Mouse (Mus musculus) embryonic stem cell, embryonic (primary cell): Measurements from ENCODE around the gene Vcp.

ENCODE experiments used
- CTCF ChIA-PET, 4 experiments: fragments of 300-600 bp in 2 of 4; fragments of 350-600 bp in 2 of 4; sonication (Branson Sonifier 250); formaldehyde crosslinking; loops; one replicate each; lab custom pipeline; 2022; ENCODE audit warnings: inconsistent platforms in 2 of 4; lab: Charles Lee
- POLR2A ChIA-PET, 4 experiments: fragments of 300-600 bp in 2 of 4; fragments of 350-600 bp in 2 of 4; sonication (Branson Sonifier 250); formaldehyde crosslinking; loops; one replicate each; lab custom pipeline; 2022; ENCODE audit warnings: antibody characterized with exemption in 4 of 4, inconsistent platforms in 1 of 4; lab: Charles Lee

The Vcp gene

DNA sequence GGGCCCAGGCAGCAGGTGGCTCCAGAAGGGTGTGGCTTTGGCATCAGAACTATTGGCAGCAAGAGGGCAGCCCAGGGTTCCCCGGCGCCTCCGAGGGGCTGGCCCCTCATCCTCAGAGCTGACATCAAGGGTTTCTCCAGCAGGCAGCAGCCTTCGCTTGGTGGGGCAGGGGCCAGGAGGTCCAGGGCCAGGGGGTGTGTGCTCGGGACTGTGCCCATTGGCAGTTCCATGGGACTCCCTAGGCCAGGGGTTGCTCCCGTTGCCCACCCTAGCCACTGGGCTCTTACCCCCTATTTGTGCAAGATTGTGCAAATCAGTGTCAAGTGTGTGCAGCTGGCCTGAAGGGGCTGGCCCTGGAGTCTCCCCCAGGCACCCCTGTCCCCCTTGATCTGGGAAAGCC, 35.5 kb upstream of the Vcp start:
- ChIA-PET POLR2A (no interaction called here), CTCF (interaction anchor here in 1 of 4 experiments (0.7 kb wide), 1 partner anchor 82 kb away, joined by 7 read pairs; no protein-coding TSS in a partner anchor)

- CTCF ChIA-PET, result interaction anchor here in 1 of 4 experiments (0.9 kb wide), 1 partner anchor 25 kb away, joined by 3 read pairs; the partner anchor contains the start of gene Unc13b
- POLR2A ChIA-PET, result interaction anchor here in 3 of 4 experiments (0.6 to 2.7 kb wide), 6 partner anchors 13 to 33 kb away, joined by 3 to 12 read pairs (median 4); partner anchors contain the start of gene Vcp (in 1 of the 3)
These were observed 33.2 kb upstream of the Vcp start for GRCm38 (mm10) chr4:43033481-43033880.

DNA sequence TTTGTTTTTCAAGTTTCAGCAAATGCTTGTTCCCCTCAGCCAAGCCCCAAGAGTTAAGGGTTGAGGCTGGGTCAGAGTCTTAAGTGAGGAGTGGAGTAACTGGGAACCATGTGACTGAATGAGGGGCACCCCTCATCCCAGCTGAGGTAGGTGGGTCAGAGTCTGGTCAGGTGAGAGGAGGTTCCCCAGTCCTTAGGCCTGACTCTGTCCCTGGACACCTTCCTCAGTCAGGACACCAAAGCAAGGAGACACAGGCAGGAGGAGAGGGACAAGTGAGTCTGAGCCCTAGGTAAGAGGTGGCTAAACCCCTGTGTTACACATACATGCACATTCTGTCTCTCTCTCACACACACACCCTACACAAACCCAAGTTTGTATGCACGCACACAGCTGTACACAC, 32.2 kb upstream of the Vcp start:
- CTCF ChIA-PET, result interaction anchor here in 3 of 4 experiments (0.5 to 2.9 kb wide), 6 partner anchors 11 to 1908 kb away, joined by 3 to 12 read pairs (median 3); partner anchors contain the start of genes Fam214b (in 1 of the 3), Nol6 (in 1 of the 3) and Unc13b (in 1 of the 3)

GRCm38 (mm10) chr4:43031237-43031995, 31.1 kb upstream of the Vcp start, which contains the start of gene Stoml2:
Stoml2 (minus strand) TSS chr4:43031710.
- ChIA-PET POLR2A (interaction anchor here (0.6 to 5.8 kb wide), 33 partner anchors 9 to 531 kb away, joined by 3 to 62 read pairs (median 5); partner anchors contain the start of genes Creb3 (in 2 of the 4), Fam214b (in 2 of the 4), Tln1 (in 2 of the 4) and Vcp (in 2 of the 4)), CTCF (interaction anchor here (0.5 to 3.4 kb wide), 16 partner anchors 9 to 1907 kb away, joined by 3 to 31 read pairs (median 4); partner anchors contain the start of genes Fam214b (in 1 of the 4) and Nol6 (in 1 of the 4))

More for the DNA sequence above, 32.2 kb upstream of the Vcp start:
- POLR2A ChIA-PET, result interaction anchor here (0.7 to 5.8 kb wide), 15 partner anchors 8 to 530 kb away, joined by 3 to 62 read pairs (median 9); partner anchors contain the start of genes Vcp (in 2 of the 4), Creb3 (in 1 of the 4), Tln1 (in 1 of the 4) and Unc13b (in 1 of the 4)

DNA sequence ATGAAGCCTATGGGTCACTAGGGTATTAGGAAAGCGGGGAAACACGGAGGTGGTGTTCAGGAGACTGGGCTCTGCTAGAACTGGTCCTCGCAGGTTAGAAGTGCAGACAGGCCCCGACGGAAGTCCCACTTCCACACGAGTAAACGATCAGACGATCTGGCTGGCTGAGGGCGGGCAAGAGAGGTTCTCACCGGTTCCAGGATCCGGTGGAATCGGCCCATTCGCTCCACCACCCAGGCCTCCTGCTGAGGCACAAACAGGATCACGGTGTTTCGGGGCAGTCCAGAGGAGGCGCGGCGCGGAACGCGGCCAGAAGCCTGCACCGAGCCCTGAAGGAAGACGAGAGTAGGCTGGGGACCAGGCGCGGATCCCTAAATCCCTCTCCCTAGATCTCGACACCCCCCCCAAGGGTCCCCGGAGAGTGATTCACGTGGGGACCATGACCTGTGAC, 30.5 kb upstream of the Vcp start:
- CTCF ChIA-PET, result interaction anchor here in 3 of 4 experiments (0.6 to 3.4 kb wide), 9 partner anchors 9 to 149 kb away, joined by 3 to 31 read pairs (median 4); partner anchors contain the start of genes Fam214b (in 1 of the 3) and Vcp (in 1 of the 3)
- POLR2A ChIA-PET, result interaction anchor here (0.5 to 5.8 kb wide), 28 partner anchors 9 to 1938 kb away, joined by 3 to 62 read pairs (median 5); partner anchors contain the start of genes Creb3 (in 2 of the 4), Tln1 (in 2 of the 4), Vcp (in 2 of the 4) and Fam214b (in 1 of the 4)

GRCm38 (mm10) chr4:43030352-43030751, 30.0 kb upstream of the Vcp start:
- POLR2A ChIA-PET, result interaction anchor here (0.5 to 5.8 kb wide), 20 partner anchors 10 to 1938 kb away, joined by 3 to 62 read pairs (median 6); partner anchors contain the start of genes Creb3 (in 2 of the 4), Tln1 (in 2 of the 4), Vcp (in 2 of the 4) and Fam214b (in 1 of the 4)
- CTCF ChIA-PET, result interaction anchor here in 1 of 4 experiments (1.0 to 3.4 kb wide), 4 partner anchors 10 to 30 kb away, joined by 3 to 31 read pairs (median 8); partner anchors contain the start of genes Fam214b and Vcp

DNA sequence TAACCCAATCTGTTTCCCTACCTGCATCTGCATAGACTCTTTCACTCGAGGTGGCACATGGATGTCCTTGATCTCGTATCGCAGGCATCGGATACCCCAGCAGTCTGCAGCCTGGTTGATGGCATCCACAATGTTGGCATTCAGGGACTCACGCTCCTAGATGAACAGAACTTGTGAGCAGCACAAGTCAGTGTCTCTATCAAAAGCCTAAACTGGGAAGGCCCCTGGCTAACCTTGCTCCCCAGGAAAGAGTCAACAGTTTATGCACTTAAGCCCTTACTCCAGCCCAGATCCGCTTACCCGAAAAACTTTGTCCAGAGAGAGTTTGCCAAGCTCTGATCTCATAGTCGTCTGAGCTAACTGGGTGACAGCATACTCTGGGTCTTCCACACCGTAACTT, 29.4 kb upstream of the Vcp start:
- ChIA-PET CTCF (interaction anchor here in 1 of 4 experiments (1.0 to 3.4 kb wide), 4 partner anchors 10 to 30 kb away, joined by 3 to 31 read pairs (median 8); partner anchors contain the start of genes Fam214b and Vcp), POLR2A (interaction anchor here in 3 of 4 experiments (1.0 to 5.8 kb wide), 12 partner anchors 9 to 533 kb away, joined by 4 to 62 read pairs (median 10); partner anchors contain the start of genes Vcp (in 2 of the 3), Creb3 (in 1 of the 3), Fam214b (in 1 of the 3) and Fancg (in 1 of the 3))

DNA sequence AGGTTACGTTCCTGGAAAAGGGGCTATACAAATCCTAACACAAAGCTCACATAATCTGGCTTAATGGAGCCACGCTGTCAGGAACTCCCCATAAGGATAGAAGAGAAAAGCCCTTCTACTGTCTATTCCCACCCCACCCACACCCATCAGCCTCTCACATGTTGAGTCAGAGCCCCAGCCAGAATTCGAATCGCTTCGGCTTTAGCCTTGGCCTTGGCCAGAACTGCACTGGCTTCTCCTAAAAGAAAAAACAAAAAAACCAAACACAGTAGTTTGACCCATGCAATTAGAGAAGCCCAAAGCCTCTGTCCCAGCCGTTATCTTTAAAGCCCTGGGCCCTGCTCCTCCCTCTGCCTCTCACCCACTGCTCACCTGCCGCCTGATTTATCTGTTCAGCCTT, 28.8 kb upstream of the Vcp start:
- CTCF ChIA-PET, result interaction anchor here in 2 of 4 experiments (1.2 to 3.4 kb wide), 2 partner anchors 9 to 403 kb away, joined by 3 to 31 read pairs; no protein-coding TSS in a partner anchor
- POLR2A ChIA-PET, result interaction anchor here in 2 of 4 experiments (1.1 to 6.1 kb wide), 6 partner anchors 10 to 142 kb away, joined by 3 to 62 read pairs (median 7); partner anchors contain the start of gene Vcp (in 2 of the 2)

- CTCF ChIA-PET, result interaction anchor here (0.5 to 1.8 kb wide), 14 partner anchors 9 to 1535 kb away, joined by 3 to 9 read pairs (median 4); partner anchors contain the start of genes Fam214b (in 2 of the 4), Creb3 (in 1 of the 4), Tln1 (in 1 of the 4) and Vcp (in 1 of the 4)
- POLR2A ChIA-PET, result interaction anchor here in 3 of 4 experiments (0.6 to 8.5 kb wide), 22 partner anchors 9 to 79 kb away, joined by 3 to 73 read pairs (median 6); partner anchors contain the start of genes Vcp (in 3 of the 3) and Fancg (in 1 of the 3)
These were observed 25.0 kb upstream of the Vcp start, which contains the start of gene Pigo for GRCm38 (mm10) chr4:43025084-43025960. Pigo (minus strand) TSS chr4:43025819.

DNA sequence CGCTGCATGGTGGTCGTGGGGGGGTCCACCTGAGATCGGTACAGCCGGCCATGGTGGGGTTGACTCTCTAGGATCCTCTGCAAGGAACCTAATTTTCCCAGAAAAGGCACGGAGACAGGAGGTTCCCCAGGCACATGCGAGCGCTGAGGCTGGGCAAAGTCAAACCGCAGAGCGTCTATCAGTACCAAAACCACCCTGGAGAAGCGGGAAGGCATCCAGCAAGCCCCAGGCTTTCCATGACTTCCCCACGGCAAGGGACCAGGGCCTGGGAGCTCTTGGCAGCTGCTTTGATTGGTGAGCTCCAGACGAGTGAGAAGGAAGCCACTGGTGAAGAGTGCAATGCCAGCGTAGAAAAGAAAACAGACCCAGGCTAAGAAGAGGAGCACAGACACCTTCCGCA, 24.4 kb upstream of the Vcp start:
- ChIA-PET CTCF (interaction anchor here in 2 of 4 experiments (0.5 to 1.8 kb wide), 3 partner anchors 8 to 22 kb away, joined by 3 to 9 read pairs (median 3); partner anchors contain the start of gene Fam214b (in 1 of the 2)), POLR2A (interaction anchor here in 3 of 4 experiments (0.5 to 8.5 kb wide), 18 partner anchors 8 to 33 kb away, joined by 3 to 73 read pairs (median 6); partner anchors contain the start of genes Vcp (in 2 of the 3) and Fancg (in 1 of the 3))

- ChIA-PET POLR2A (interaction anchor here (0.6 to 8.5 kb wide), 27 partner anchors 8 to 385 kb away, joined by 3 to 73 read pairs (median 7); partner anchors contain the start of genes Stoml2 (in 4 of the 4), Vcp (in 3 of the 4), Fancg (in 1 of the 4) and Unc13b (in 1 of the 4)), CTCF (interaction anchor here (0.5 to 3.5 kb wide), 31 partner anchors 8 to 740 kb away, joined by 3 to 31 read pairs (median 4); partner anchors contain the start of genes Stoml2 (in 3 of the 4), Fam214b (in 1 of the 4), Fancg (in 1 of the 4) and Vcp (in 1 of the 4))
These were observed 21.0 kb upstream of the Vcp start for GRCm38 (mm10) chr4:43021341-43021740.

DNA sequence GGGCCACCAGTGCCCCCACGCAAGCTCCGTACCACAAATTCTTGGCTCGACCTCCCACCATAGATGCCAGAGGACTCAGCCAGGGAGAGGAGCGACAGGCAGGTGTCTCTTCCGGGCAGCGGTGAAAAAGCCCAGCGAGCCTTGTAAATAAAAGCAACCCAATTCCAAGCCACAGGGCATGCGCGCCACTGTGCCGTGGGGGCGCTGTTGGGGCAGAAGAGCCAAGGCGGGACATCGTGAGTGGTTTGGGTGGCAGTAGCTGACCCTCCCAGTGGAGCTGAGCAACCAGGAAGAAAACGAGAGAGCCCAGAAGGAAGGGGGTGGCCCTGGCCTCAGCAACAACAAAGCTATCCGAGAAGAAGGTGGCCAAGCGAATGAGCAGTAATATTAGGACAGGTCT, 20.6 kb upstream of the Vcp start:
- POLR2A ChIA-PET, result interaction anchor here (0.6 to 8.5 kb wide), 31 partner anchors 8 to 386 kb away, joined by 3 to 73 read pairs (median 6); partner anchors contain the start of genes Stoml2 (in 4 of the 4), Vcp (in 3 of the 4), Fancg (in 1 of the 4) and Unc13b (in 1 of the 4)
- CTCF ChIA-PET, result interaction anchor here (0.5 to 3.5 kb wide), 31 partner anchors 8 to 707 kb away, joined by 3 to 31 read pairs (median 4); partner anchors contain the start of genes Stoml2 (in 3 of the 4), Fam214b (in 1 of the 4), Fancg (in 1 of the 4) and Vcp (in 1 of the 4)

GRCm38 (mm10) chr4:43019641-43020465, 19.5 kb upstream of the Vcp start:
- CTCF ChIA-PET, result interaction anchor here (0.5 to 3.5 kb wide), 17 partner anchors 9 to 508 kb away, joined by 3 to 31 read pairs (median 5); partner anchors contain the start of genes Fancg (in 2 of the 4) and Stoml2 (in 1 of the 4)
- POLR2A ChIA-PET, result interaction anchor here in 3 of 4 experiments (0.6 to 8.5 kb wide), 26 partner anchors 9 to 479 kb away, joined by 3 to 73 read pairs (median 6); partner anchors contain the start of genes Stoml2 (in 3 of the 3), Vcp (in 3 of the 3), Arhgef39 (in 1 of the 3) and Fancg (in 1 of the 3)

- ChIA-PET CTCF (interaction anchor here in 3 of 4 experiments (0.5 to 3.5 kb wide), 7 partner anchors 11 to 508 kb away, joined by 3 to 31 read pairs (median 4); partner anchors contain the start of gene Stoml2 (in 1 of the 3)), POLR2A (interaction anchor here in 3 of 4 experiments (0.6 to 8.5 kb wide), 21 partner anchors 8 to 480 kb away, joined by 3 to 73 read pairs (median 5); partner anchors contain the start of genes Vcp (in 3 of the 3), Stoml2 (in 2 of the 3), Arhgef39 (in 1 of the 3) and Fancg (in 1 of the 3))
These were observed 18.9 kb upstream of the Vcp start for GRCm38 (mm10) chr4:43019176-43019575.
